Mouse (Mus musculus) adipocyte (in vitro differentiated cells): ENCODE results near the gene Agpat1.

Experiments
- DNase-seq: peaks from one replicate; pipeline ENCODE4 v3.0.0-alpha.2; 2016; ENCODE audit warnings: low spot score

The Agpat1 gene

GRCm38 (mm10) chr17:34586796-34587422 lies 17.2 kb upstream of the Agpat1 start:
- peak; percentile 55 for DNase-seq

- DNase-seq = peak; percentile 92
Observed at GRCm38 (mm10) chr17:34587423-34587811, 16.6 kb upstream of the Agpat1 start.

DNA sequence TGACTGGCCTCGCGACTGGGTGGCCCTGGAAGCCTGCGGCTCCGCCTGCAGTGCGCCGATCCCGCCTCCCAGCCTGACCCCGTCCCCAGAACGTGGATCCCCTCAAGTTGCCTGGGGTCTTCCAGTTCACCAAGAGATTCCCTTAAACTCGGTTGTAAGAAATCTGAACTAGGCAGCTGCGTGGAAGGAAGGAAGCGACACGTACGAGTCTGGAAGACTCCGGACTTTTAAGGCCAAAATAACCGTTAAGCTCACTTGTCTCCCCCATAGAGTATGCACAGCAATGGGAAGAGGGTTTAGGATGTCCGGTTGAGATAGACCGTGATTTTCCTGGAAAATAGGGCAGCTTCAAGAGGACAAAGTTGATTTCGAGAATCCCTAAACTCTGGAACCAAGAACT lies 16.2 kb upstream of the Agpat1 start:
- peak; percentile 43 for DNase-seq

DNA sequence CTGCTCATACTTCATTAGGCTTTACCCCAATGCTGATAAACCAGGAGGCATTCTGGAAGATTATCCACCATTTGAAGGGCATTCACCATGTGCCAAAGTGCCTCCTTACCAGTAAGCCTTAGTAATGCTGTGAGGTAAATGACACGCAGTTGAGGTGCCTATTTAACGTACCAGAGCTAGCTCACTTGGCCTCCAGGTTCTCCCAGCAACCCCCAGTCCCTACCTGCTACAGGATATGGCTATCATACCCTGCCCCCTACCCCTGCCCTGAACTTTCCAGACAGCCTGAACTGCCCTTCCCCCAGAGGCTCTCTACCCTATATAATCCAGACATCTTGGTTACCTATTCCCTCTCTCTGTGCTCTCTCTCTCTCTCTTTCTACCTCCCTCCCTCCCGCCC lies 15.3 kb upstream of the Agpat1 start:
- no peak for DNase-seq

DNA sequence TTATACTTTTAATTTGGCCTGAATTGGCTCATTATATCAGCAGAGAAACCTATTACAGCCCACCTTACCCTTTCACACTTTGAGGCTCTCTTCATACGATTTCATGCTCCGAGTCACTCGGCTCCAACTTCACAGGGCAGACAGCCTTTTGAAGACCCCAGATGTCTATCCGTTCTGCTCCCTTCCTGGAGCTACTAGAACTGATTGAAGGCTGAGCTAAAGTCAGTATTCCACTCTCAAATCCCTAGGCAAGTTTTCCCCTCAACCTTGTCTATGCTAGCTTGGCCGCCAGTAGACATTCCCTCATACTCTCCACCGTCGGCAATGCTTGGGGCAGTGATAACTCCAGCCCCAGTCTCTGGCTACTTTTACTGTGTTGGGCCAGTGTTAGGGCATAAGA lies 14.9 kb upstream of the Agpat1 start:
- DNase-seq = no peak

DNA sequence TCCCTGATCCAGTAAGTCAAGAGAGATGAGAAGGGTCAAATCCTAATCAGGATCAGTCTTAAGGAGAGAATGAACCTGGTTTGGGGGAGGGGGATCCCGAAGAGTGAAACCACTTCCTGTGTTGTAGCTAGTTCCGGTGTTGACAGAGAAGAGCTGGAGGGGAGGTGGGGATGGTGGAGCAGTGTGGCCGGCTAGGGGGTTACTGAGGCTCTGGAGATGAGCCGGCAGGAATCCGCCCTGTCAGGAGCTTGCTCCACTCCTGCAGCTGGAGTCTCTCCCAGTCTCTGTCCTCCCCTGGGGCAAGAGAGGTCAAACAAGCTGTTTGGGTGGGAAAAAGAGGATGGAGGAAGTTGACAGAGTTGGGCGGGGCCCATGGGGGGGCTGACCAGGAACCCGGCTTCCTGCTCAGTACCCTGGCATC lies 14.4 kb upstream of the Agpat1 start, which contains the start of gene Gpsm3:
TSS of gene Gpsm3 (plus strand) at position 126 of the 421 bp plus-strand sequence.
- no peak for DNase-seq

GRCm38 (mm10) chr17:34590154-34590987 lies 13.7 kb upstream of the Agpat1 start:
- DNase-seq = no peak

GRCm38 (mm10) chr17:34591029-34591993 lies 12.8 kb upstream of the Agpat1 start, which contains the start of gene Pbx2:
TSS of gene Pbx2 (plus strand) at chr17:34591266.
- DNase-seq = no peak

GRCm38 (mm10) chr17:34591994-34592375 lies 12.1 kb upstream of the Agpat1 start:
- peak; percentile 92 for DNase-seq

DNA sequence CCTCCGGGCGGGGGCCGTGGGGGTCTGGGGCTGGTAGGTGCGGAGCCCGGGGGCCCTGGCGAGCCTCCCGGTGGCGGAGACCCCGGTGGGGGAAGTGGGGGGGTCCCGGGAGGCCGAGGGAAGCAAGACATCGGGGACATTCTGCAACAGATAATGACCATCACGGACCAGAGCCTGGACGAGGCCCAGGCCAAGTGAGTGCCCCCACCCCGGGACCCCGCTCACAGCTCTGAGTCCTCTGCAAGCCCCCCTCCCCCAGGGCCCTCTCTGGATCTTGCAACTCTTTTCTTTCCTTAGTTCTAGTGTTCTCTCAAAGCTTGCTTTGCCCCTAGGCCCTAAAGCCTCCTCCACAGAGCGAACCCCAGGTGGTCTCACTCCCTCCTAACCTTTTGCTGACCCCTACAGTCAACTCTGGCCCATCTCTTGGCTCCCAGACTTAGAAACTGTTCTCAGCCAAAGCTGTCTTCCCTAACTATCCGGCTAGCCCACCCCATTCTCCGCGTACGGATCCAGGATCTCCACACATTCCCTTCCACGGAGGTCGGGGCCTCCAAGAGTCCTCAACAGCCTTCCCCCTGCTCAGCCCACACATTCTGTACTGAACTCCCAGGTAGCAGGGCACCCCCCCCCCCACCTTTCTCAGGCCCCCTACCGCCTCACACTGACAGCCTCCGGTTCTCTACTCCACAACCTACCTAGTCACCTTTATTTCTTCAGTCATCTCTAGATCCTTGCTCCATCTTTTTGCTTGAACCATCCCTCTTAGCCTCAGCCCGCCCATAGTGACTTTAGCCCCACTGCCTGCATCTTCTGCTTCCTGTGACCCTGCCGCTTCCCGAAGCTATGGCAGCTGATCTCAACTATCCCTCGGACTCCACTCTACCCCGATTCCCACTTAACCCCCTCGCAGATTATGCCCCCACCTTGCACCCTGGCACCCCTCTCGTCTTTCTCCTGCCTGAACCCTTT lies 11.2 kb upstream of the Agpat1 start:
- peak; percentile 68 for DNase-seq

DNA sequence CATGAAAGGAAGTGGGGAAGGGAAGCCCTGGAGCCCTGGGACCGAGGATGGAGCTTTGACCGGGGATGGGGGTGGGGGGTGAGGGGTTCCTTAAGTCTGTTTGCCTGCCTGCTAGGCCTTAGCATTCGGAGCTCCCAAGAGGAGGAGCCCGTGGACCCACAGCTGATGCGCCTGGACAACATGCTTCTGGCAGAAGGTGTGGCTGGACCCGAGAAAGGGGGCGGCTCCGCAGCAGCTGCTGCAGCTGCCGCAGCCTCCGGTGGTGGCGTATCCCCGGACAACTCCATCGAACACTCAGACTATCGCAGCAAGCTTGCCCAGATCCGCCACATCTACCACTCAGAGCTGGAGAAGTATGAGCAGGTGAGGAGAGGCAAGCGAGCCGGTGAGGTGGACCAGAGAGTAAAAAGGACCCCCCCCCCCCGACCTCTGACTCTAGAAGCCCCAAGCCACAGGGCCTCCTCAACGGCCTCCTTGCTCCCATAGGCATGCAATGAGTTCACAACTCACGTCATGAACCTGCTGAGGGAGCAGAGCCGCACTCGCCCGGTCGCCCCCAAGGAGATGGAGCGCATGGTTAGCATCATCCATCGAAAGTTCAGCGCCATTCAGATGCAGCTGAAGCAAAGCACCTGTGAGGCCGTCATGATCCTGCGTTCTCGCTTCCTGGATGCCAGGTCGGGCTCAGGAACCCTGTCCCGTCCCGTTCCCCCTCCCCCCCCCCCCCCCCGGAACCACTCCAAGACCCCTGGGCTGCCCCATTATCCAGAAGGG lies 10.1 kb upstream of the Agpat1 start:
- DNase-seq = no peak

DNA sequence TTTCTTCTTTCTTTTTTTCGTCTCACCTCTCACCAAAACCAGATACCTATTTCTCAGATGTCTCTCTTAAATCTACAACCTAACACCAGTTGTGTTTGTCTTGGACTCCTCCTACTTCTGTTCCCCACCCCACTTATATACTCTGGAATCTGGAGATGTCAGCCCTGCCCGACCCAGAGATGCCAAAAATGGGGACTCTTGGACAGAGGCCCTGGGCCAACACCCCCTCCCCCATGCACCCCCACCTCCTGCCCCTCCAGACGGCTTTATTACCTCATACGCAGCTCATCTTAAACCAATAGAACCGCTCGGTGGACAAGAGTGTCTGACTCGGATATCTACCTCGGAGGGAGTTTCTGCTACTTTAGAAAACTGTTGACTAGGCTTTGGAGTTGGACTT lies 8.0 kb upstream of the Agpat1 start:
- no peak for DNase-seq

DNA sequence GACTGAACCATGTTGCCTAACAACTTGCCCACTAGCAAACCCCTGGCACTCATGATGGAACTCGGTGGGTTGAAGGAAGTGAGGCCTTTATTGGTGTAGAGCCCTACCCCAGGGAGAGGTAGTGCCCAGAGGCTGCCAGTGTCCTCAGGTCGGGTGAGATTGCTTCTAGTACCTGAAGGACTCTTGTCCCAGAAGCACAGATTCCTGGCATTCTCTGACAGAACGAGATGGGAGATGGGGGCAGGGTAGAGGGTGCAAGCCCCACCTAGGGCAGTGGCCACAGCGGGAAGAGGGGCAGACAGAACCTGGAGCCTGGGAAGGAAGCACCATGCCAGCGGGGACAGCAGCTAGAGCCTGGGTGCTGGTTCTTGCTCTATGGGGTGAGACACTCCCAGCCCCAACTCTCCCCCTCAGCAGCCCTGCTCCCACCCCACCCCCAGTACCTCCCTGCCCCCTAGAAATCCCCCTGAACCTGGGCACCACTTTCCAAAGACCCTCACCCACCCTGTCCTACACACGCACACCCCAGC lies 6.4 kb upstream of the Agpat1 start, which contains the start of gene Ager:
TSS of gene Ager (plus strand) at position 297 of the 530 bp plus-strand sequence.
- no peak for DNase-seq

GRCm38 (mm10) chr17:34599891-34600290 lies 4.2 kb upstream of the Agpat1 start:
- no peak for DNase-seq

- DNase-seq = no peak
Observed at GRCm38 (mm10) chr17:34601796-34602195, 2.3 kb upstream of the Agpat1 start.

- peak; percentile 100 for DNase-seq
Observed at GRCm38 (mm10) chr17:34603375-34604060, 544 bp upstream of the Agpat1 start, which contains the start of gene Rnf5. TSS of gene Rnf5 (minus strand) at chr17:34603690.

GRCm38 (mm10) chr17:34604511-34605237 lies 612 bp downstream of the Agpat1 start:
- peak; percentile 93 for DNase-seq

DNA sequence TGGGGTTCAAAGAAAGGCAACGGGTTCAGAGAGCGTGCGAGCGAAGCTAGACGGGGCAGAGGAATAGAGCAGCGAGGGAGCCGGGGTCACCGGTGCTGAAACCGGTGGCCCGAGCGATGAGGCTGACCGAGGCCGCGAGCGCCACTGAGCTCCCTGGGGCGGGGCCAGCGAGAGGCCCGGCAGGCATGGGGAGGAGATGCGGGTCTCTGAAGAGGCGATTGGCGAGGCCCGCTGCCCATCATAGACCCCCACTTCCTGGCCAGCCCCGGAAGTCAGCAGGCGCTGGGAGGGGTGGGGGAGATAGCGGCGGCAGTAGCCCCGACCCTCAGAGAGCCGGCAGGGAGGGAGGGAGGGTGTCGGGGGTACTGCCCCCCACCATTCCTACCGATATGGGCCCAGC lies 1.5 kb downstream of the Agpat1 start:
- DNase-seq = peak; percentile 95
